Mouse (Mus musculus) spleen, adult 12 weeks (tissue): ENCODE results near the gene Evl.
"Not testable (repeated sequence)": the region's sequence is repeated elsewhere in the genome, so short reads cannot be mapped to it uniquely, and the experiment has no call there.

Source experiments
- DNase-seq: peaks from one replicate; pipeline ENCODE4 v3.0.0; 2022; ENCODE audit warnings: low spot score

Gene Evl

DNA sequence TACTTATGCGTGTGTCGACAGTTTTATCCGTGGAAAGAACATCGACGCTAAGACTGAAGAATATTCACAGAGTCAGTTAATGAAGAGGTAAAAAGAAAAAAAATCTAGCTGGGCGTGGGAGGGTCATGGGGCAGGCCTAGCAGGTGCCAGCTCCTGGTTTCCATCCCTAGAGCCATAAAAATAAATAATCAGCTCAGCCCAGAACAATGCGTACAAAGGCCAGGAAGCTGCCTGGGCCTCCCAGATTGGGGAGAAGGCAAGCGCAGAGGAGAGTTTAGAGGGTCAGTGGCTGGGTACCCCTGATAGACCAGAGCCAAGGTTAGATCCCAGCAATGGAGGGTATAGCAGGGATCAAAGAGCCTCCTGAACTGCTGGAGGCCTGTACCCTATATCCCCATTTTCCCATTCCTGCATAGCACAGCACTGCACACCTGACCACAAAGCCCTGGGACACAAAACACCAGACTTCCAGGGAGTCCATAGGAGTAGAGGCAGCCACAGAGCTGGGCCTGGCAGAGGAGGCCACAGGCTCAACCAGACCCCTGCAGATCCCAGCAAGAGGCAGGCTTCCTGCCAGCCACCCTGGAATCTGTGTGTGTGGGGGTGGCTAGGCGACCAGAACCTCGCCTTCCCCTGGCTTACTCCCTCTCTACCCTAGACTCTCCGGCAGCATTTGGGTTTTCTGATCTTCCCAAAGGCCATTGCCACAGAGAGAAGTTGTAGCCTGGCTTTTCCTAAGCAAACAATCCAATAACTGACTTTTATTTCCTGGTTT is 144.4 kb downstream of the Evl start:
- DNase-seq, result no peak

DNA sequence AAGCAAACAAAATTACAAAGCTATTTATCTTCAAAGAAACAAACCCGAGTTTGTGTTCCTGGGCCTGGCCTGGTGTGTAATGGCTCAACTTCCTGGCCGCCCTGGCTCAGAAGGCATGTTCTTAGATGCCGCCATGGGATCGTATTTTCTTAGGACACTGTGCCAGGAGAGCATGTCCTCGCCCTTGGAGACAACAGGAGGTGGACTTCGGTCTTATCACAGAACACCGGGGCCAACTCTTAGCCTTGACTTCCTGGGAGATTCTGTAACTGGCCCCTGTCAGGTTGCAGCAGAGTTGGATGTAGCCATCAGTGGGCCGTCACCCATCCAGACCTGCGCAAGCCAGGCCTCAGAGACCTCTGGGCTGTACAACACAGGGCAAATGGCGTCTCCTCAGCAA is 145.1 kb downstream of the Evl start:
- no peak for DNase-seq

DNA sequence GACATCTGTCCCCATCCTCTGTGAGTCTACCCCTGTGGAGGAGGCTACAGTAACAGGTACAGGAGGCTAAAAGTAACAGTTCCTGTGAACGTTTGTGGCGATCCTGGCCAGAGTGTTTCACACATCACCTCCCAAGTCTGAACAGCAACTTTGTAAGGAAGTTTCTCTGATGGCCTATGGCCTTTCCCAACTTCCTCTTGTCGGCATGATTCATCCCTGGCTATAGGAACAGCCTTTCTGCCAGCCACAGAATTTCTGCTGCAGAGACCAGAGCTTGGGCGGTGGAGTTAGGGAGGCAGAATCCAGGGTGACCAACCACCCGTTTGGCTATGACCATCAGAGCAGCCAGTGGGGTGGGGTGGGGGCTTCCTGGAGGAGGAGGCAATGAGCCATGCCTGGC is 145.5 kb downstream of the Evl start:
- DNase-seq, result no peak

DNA sequence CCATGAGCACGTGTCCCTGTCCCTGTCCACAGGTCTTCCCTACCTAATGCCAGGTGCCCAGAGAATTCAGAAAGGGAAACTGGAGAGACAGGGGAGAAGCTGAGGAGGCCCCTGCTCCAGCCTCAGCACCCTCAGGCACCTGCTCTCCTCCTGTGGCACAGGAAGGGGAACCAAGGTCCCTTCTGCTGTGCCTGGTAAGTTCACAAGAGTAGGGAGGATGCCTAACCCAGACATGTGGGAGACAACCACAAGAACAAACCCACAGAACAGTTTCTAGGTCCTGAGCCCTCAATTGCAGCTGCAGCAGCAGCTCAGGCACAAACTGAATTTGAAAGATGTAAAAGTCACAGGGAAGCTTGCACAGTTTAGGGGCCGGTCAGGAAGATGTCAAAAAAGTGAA is 146.7 kb downstream of the Evl start:
- DNase-seq, result no peak

DNA sequence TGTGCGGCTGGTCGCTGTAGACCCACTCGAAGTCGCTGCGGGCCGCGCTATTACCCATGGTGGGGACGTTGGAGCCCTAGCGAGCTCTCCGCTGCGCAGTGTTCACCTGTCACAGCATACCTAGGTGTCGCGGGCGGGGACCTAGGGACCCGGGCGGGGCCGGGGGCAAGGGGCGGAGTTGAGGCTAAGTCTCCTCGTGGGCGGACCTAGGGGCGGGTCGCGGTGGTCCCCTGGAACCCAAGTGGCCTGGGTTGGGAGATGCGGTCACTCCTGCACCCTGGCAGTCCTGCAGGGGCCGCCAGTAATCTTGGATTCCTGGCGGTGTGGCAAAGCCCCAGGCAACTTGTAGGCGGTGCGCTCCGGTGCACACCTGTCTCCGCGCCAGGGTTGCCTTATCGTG is 147.7 kb downstream of the Evl start, which contains the start of gene Degs2:
Degs2 (minus strand) TSS at position 131 of the 400 bp plus-strand sequence.
- no peak for DNase-seq

DNA sequence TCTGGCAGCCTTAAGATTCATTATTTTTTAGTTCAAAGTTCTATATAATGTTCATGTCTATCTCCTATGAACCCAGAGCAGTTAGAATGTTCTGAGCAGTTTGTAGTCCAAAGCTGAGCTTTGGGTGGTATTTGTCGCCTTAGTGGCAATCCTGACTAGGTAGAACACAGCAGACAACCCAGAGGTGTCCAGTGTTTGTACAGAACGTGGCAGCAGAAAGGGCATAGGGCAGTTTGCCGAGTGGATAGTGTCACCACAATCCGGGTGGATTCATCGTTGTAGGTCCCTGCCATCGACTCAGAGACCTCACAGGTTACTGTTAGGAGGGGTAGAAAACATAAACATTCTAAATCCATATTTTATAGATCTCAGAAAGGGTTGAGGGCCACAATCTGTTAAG is 151.0 kb downstream of the Evl start:
- no peak for DNase-seq

DNA sequence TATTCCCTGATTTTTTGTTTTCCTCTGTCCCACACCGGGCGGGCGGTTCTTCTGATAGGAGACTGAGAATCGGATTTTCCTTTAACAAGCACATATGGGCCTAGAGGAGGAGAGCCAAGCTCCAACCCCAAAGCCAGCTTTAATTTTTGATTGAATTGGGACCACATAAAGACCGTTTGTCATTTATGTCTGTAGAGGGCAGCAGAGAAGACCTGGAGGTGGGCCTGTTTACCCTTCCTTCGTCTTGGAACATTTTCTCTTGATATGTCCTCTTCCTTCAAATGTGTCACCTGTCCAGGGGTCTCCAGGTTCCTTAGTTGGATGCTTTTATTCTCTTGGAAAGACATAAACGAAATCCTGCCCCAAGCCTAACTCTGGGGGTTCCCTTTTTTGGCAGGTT is 151.6 kb downstream of the Evl start:
- no peak for DNase-seq

DNA sequence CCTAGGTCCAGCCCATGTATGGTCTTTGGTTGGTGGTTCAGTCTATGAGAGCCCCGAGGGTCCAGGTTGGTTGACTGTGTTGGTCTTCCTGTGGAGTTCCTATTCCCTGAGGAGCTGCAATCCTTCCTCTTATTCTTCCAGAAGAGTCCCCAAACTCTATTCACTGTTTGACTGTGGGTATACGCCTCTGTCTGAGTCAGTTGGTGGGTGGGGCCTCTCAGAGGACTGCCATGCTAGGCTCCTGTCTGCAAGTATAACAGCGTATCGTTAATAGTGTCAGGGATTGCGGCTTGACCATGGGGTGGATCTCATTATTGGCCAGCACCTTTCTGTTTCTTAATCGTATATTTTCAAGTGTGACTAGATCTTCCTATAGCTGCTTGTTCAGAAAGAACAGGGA is 154.9 kb downstream of the Evl start:
- DNase-seq, result no peak

DNA sequence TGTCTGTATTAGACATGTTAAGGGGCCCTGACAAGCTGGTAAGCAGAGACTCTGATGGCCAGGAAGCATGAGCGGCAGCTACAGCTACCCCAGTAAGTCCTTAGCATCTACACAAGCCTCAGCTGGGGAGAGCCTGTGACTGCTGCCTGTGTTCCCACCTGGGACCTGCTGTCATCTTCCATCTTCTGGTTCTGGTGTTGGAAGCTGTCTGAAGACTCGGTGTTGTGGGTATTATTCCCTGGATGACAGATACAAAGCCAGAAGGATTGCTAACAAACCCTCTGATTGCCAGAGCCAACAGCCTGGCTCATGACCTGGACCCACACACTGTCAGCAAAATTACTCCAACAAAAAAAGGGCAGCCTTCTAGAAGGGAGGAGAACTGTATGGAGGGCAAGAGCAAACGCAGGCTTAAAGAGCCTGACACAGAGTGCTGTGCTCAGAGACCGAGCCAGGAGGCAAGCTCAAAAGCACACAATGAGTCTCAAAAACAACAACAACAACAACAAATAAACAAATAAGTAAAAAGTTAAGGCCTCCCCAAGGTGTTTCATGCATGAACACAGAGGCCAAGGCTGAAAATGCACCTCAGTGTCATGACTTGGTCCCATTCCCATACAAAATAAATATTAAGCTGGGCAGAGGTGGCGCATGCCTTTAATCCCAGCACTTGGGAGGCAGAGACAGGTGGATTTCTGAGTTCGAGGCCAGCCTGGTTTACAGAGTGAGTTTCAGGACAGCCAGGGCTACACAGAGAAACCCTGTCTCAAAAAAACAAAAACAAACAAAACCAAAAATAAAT is 155.6 kb downstream of the Evl start:
- DNase-seq, result no peak

DNA sequence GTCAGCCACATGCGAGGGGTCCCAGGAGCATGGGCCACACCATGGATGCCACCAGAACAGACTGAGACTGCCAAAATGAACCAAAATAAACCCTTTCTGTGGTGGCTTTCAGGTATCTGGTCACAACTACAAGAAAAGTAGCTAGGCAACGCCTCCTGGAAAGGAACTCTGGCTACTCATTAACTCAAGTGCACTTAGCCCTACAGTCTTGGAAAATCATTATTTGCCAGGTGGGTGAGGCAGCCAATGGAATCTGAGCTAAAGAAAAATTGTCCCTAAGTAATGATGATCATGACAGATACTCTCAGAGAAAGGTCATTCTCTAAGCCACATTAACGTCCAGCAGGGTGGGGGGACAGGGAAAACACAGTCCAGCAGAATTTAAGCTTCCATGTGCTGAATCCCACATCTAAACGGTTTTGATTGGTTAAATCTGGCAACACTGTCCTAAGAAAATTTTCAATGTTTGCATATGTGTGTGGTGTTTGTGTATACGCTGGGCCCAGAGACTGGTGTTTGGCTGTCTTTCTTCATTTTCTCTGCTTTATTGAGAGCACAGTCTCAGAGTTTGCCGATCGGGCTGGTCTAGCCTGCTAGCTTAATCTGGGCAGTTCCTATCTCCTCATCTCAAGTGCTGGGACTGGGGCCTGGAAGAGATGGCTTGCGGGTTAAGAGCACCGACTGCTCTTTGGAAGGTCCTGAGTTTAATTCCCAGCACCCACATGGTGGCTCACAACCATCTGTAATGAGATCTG is 156.5 kb downstream of the Evl start:
- DNase-seq, result no peak

DNA sequence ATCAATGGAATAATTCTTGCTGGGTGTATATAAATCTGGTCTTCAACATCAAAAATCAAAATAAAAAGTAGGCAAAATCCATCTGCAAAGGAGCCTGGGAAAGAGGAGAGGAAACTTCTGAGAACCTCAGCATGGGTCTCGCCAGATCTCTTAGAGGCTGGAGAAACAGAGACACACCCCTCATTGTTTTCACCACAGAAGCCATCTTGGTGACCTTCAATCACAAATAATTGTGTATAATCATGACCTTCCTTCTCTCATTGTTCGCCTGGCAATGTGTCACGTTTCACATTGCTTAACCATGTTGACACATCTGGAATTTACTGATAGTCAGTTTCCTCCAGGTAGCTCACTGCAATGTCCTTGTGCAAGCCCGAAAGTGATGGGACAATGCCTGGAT is 158.0 kb downstream of the Evl start:
- no peak for DNase-seq

DNA sequence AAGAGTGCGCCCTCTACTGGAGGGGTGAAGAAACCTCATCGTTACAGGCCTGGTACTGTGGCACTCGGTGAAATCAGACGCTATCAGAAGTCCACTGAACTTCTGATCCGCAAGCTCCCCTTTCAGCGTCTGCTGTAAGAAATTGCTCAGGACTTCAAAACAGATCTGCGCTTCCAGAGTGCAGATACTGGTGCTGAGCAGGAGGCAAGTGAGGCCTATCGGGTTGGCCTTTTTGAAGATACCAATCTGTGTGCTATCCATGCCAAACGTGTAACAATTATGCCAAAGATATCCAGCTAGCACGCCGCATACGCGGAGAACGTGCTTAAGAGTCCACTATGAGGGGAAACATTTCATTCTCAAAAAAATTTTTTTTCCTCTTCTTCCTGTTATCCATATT is 159.5 kb downstream of the Evl start:
- DNase-seq, result not testable (repeated sequence)

DNA sequence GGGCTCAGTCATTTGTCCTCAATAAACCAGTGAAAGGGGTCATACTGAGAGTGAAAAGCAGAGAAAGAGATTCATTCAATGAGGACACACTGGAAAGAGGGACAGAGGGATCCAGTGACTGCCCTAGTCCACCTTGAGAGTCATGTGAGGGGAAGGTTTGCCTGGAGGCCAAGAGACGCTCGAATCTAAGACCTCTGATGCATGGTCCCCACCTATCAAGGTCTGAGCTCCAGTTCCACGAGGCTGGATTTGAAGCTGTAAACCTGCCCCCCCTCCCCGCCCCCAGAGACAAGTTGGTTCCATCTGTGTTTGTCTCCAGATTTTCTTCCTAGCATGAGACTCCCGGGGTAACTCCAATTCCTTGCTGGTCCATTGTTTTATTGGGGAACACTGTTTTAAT is 161.3 kb downstream of the Evl start:
- DNase-seq, result no peak

DNA sequence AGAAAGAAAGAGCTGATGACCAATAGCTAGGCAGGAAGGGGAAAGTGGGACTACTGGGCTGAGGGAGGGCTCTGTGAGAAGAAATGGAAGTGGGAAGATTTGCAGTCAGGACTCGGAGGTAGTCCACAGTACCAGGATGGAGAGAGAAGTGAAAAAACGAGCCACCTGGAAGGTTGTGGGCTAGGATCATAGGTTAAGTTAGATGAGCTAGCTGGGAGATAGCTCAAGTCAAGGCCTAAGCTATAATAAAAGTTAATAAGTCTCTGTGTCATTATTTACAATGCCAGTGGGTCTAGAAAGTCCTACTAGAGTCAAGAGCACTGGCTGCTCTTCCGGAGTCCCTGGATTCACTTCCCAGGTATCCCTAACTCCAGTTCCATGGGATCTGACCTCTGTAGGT is 164.0 kb downstream of the Evl start:
- DNase-seq, result no peak

DNA sequence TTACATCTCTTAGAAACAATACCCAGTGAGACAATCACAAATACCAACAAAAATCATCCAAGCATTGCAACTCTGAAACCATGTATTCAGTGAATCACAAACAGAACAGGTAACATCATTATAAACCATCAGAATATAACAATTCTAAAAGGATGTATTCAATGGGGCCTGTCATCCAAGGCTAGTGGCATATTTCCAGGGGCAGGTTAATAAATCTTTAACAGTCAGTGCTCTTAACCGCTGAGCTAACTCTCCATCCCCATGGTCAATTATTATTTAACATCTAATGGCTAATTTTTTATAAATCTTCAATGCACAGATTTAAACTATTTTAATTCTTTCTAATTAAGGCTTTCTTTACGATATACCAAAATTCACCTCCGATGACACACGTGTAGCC is 167.9 kb downstream of the Evl start:
- no peak for DNase-seq

DNA sequence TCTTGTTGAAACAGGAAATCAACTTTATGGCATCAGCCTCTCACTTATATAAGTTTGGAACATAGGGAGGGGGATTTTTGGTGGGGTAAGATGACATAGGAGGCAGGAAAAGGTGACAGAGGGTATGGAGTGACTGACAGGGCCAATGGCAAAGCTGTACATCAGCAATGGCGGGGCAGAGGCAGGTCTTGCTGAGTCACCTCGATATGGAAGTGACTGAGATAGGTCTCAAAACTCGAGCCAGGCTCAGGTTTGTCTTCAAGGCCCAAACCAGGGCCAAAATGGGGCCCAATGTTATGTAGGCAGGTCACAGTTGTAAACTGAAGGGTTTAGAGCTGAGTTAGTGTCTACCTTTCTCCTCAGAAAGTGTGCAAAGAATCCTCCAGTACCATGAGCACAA is 169.3 kb downstream of the Evl start:
- DNase-seq, result no peak

DNA sequence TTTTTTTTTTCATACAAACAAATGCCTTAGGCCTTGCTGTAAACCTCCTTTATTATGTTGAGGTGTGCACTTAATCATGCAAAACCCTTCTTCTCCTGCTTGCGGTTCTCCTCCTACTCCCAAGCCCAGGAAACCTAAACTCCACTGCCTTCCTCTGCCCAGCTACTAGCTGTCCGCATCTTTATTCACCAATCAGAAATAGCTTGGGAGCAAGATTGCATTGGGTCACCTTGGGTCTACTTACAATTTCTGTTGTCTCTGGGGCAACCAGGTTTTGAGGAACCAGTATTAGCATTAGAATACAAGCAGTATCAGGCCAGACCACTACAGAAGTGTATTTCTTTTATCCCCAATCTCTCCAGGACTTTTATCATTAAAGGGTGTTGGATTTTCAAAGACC is 179.9 kb downstream of the Evl start:
- DNase-seq, result no peak

DNA sequence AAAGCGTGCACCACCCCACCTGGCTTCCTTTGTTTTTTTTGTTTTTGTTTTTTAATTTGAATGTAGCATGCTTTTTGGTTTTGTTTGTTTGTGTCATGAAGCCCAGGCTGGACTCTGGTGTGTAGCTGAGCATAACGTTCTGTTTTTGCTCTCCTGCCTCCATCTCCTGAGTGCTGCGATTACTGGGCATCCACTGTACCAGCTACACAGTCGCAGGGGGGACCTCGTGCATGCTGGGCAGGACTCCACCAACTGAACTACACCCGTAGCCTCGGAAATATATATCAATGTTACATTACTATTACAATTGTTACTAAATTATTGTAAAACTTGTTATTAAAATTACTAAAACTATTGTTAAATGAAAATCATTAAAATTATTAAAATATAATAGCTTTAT is 183.3 kb downstream of the Evl start:
- DNase-seq, result no peak
